Mouse (Mus musculus) embryonic facial prominence, embryonic 15.5 days (tissue): ENCODE measurements around the gene Ddx3x. TPM values are rescaled to one million over a fixed set of nuclear protein-coding genes. Genes with fewer than 3 reads are reported as not detected.
"Not testable (repeated sequence)": the region's sequence is repeated elsewhere in the genome, so short reads cannot be mapped to it uniquely, and the experiment has no call there.

ENCODE experiments used
- ATAC-seq: fragments of 200-750 bp; cut with Nextera tagmentation; 2 replicates; pipeline ENCODE4 v1.8.0; 2017; ENCODE audit warnings: low read depth, moderate TSS enrichment; ENCODE audit not compliant: insufficient number of reproducible peaks, low FRiP score, low TSS enrichment
- H3K27ac ChIP-seq: fragments of 300-500 bp; sonication (generic); replicated peaks from 2 replicates; pipeline ENCODE4 v1.5.1; 2015; ENCODE audit warnings: mild to moderate bottlenecking, inconsistent platforms
- H3K27me3 ChIP-seq: fragments of 300-500 bp; sonication (generic); 2 replicates; pipeline ENCODE4 v1.6.1; 2015; ENCODE audit warnings: inconsistent platforms
- H3K36me3 ChIP-seq: fragments of 300-500 bp; sonication (generic); 2 replicates; pipeline ENCODE4 v1.6.1; 2015; ENCODE audit warnings: mild to moderate bottlenecking, inconsistent platforms
- H3K4me1 ChIP-seq: fragments of 300-500 bp; sonication (generic); 2 replicates; pipeline ENCODE4 v1.6.1; 2015; ENCODE audit warnings: inconsistent platforms
- H3K4me2 ChIP-seq: fragments of 300-500 bp; sonication (generic); replicated peaks from 2 replicates; pipeline ENCODE4 v1.6.1; 2015; ENCODE audit warnings: mild to moderate bottlenecking, inconsistent platforms
- H3K4me3 ChIP-seq: fragments of 300-500 bp; sonication (generic); replicated peaks from 2 replicates; pipeline ENCODE4 v1.5.1; 2015; ENCODE audit warnings: mild to moderate bottlenecking, inconsistent platforms
- H3K9ac ChIP-seq: fragments of 300-500 bp; sonication (generic); 2 replicates; pipeline ENCODE4 v1.6.1; 2015; ENCODE audit warnings: inconsistent platforms
- H3K9me3 ChIP-seq: fragments of 300-500 bp; sonication (generic); replicated peaks from 2 replicates; pipeline ENCODE4 v1.6.1; 2016; ENCODE audit warnings: inconsistent platforms
- WGBS: fragments of 180-500 bp; shearing (Covaris S2); methylation state at CpG from one replicate; pipeline ENCODE4 v1.1.7; 2015; 5-methylcytosine and 5-hydroxymethylcytosine counted together
- polyA plus RNA-seq: library from polyadenylated mRNA; unstranded; fragments of >200 nt; fragmentation: Nextera tagmentation; extraction: Ambion mirVana; gene quantifications from 2 replicates; pipeline ENCODE4 v1.2.1, GENCODE M21; 2015

Gene Ddx3x
- 111 and 116 TPM in 2 replicates for polyA plus RNA-seq

DNA sequence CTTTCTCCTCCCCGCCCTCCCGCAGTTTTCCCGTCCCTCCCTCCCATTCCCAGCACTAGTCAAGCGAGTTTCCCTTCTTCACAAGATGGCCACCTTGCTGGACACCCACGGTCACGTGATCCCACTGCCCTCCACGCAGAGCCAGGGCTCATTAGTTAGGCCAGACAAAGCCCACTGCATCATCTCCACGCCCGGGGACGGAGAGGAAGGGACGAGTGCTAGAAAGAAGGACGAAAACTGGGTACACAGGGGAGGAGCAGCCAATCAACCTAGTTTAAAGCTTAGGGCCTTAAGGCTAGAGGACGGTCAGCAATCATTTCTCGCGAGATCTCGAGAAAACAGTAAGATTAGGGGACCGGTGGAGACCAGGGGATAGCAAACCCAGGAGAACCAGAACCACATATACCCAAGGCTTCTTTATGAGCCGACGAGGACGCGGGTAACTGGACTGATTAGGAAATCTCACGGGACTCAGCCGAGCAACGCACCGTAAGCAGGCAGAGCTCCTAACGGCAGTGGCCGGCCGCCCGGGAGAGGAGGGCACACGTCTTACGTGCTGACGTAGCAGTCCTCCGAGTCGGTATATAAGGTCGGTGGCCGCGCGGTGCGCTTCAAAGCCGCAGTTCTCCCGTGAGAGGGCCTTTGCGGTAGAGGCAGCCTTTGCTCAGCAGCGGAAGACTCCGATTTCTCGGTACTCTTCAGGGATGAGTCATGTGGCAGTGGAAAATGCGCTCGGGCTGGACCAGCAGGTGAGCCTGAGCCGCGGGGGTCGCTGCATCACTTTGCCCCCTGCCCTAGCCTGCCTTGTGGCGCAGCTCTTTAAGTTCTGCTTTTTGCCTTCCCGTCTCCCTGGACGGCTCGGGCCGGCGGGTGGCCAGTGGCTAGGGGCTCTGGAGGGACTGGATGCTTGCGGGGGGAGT lies at the start of gene Ddx3x:
Gene Ddx3x, plus strand, starts transcription at position 562 of the 920 bp plus-strand sequence.
- H3K27me3 ChIP-seq: no peaks in the 10 kb centered on the region
- H3K4me2 ChIP-seq: peak within 1 kb of the TSS; percentile 62
- peaks cover under 1% of the 10 kb centered on the region; the same call in 1 of the 2 replicates for H3K36me3 ChIP-seq
- H3K4me1 ChIP-seq: 0 out of 2 replicates have a peak, but pooled peaks cover 2% of the 10 kb centered on the region
- ATAC-seq: peak; percentile 95
- H3K9me3 ChIP-seq: no peaks in the 10 kb centered on the region
- H3K4me3 ChIP-seq: peak within 1 kb of the TSS; percentile 81
- under 1% methylated on average over 56 of the region's 57 CpGs for WGBS
- H3K9ac ChIP-seq: peak within 1 kb of the TSS; percentile 96
- H3K27ac ChIP-seq: peak within 1 kb of the TSS; percentile 99

- no peak overlapping the region for H3K9ac ChIP-seq
- peak overlapping the region; percentile 53 for H3K4me2 ChIP-seq
- H3K4me1 ChIP-seq: no peaks in the 10 kb centered on the region; the same call in 1 of the 2 replicates
- H3K9me3 ChIP-seq: no peaks in the 10 kb centered on the region
- WGBS: 29% methylated on average over 9 of the region's 9 CpGs
- H3K36me3 ChIP-seq: no peaks in the 10 kb centered on the region
- H3K27me3 ChIP-seq: no peaks in the 10 kb centered on the region
- peak overlapping the region; percentile 91 for H3K27ac ChIP-seq
- H3K4me3 ChIP-seq: peak overlapping the region; percentile 42
- ATAC-seq: no peak
These were observed 49.5 kb upstream of the Ddx3x start for GRCm38 (mm10) chrX:13231243-13231642.

DNA sequence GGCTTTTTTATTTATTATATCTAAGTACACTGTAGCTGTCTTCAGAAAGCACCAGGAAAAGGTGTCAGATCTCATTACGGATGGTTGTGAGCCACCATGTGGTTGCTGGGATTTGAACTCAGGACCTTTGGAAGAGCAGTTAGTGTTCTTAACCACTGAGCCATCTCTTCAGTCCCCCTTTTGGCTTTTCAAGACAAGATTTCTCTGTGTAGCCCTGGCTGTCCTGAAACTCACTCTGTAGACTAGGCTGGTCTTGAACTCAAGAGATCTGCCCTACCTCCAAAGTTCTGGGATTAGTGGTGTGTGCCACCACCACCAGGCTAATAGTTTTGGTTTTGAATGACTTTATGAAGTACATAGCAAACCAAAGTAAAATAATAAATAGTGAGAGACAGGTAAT lies 47.9 kb upstream of the Ddx3x start:
- H3K9me3 ChIP-seq, H3K36me3 ChIP-seq, H3K27me3 ChIP-seq, H3K4me2 ChIP-seq, H3K4me3 ChIP-seq, H3K27ac ChIP-seq, H3K9ac ChIP-seq, ATAC-seq, H3K4me1 ChIP-seq: not testable (repeated sequence)
- WGBS: 95% methylated on average over 1 of the region's 1 CpGs

- WGBS: 64% methylated on average over 2 of the region's 2 CpGs
These were observed 47.1 kb upstream of the Ddx3x start for GRCm38 (mm10) chrX:13233631-13234030.

DNA sequence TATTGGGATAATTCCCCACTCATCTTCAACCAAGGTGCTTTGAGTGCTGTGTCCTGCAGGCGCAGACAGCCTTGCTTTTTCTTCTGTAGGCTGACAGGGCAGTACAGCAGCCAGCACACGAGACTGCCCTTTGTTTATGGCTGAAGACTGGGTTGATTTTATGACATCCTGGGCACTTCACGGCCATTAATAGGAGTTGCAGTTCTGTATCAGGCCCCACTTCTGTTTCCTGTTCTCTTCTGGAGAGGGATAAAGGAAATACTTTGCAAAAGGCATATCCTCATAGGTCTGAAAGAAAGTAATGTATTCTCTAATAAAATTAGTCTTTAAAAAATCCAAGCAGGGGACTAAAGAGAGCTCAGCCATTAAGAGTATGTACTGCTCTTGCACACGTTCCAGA lies 46.1 kb upstream of the Ddx3x start:
- 49% methylated on average over 4 of the region's 4 CpGs for WGBS
- peaks cover 7% of the 10 kb centered on the region for H3K27me3 ChIP-seq

More at GRCm38 (mm10) chrX:13233631-13234030, 47.1 kb upstream of the Ddx3x start:
- no peak overlapping the region for H3K9ac ChIP-seq
- no peak overlapping the region for H3K27ac ChIP-seq
- no peaks in the 10 kb centered on the region for H3K9me3 ChIP-seq
- no peaks in the 10 kb centered on the region for H3K27me3 ChIP-seq
- no peaks in the 10 kb centered on the region; the same call in 1 of the 2 replicates for H3K4me1 ChIP-seq
- H3K4me3 ChIP-seq: no peak overlapping the region
- H3K4me2 ChIP-seq: no peak overlapping the region
- no peak for ATAC-seq
- H3K36me3 ChIP-seq: no peaks in the 10 kb centered on the region

DNA sequence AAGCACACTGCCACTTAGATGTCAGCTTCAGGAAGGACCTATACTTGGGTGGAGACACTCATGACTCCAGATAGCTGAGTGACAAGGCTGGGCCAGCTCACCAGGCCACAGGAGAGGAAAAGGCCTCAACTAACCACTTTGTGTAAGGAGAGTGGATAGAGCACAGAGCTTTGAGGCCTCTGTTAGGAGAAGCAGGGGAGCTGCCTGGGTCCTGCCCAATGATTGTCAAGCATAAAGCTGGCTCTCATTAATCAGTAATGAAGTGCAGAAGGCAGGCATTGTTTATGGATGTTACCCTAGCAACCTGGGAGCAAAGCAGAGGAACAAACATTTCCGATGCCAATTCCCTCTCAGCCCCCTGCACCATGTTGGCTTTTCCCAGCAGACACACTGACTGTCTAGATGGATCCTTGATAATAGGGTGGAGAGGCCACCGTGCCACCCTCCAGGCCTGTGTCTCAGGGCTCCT lies 44.6 kb upstream of the Ddx3x start:
- H3K4me2 ChIP-seq: no peak overlapping the region
- no peak overlapping the region for H3K4me3 ChIP-seq
- H3K4me1 ChIP-seq: peaks cover 3% of the 10 kb centered on the region; the same call in 1 of the 2 replicates
- peak overlapping the region; percentile 73 for H3K27ac ChIP-seq
- H3K9ac ChIP-seq: no peak overlapping the region
- peaks cover 7% of the 10 kb centered on the region for H3K27me3 ChIP-seq
- H3K9me3 ChIP-seq: no peaks in the 10 kb centered on the region
- no peaks in the 10 kb centered on the region for H3K36me3 ChIP-seq
- peak; percentile 56; the same call in 1 of the 2 replicates for ATAC-seq
- WGBS: 37% methylated on average over 2 of the region's 2 CpGs

More for the DNA sequence above, 46.1 kb upstream of the Ddx3x start:
- H3K4me3 ChIP-seq: no peak overlapping the region
- H3K36me3 ChIP-seq: no peaks in the 10 kb centered on the region
- no peak overlapping the region for H3K4me2 ChIP-seq
- H3K4me1 ChIP-seq: no peaks in the 10 kb centered on the region; the same call in 1 of the 2 replicates
- no peak for ATAC-seq
- no peaks in the 10 kb centered on the region for H3K9me3 ChIP-seq
- no peak overlapping the region for H3K9ac ChIP-seq
- H3K27ac ChIP-seq: no peak overlapping the region

DNA sequence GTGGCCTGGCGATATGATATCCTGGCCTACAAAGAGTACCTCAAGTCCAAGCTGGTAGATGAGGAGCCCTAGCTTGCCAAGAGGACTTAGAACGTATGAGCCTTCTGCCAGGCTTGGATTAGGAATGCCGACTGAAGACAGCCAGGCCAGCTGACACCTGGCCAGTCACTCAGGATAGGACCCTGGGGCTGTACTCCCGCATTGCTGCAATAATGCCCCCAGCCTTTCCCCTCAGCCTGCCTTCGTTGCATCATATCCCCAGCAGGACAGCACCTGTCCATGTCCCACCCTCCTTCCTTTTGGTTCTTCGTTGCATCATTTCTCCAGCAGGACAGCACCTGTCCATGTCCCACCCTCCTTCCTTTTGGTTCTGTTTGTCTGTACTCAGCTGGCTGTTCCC lies 41.3 kb upstream of the Ddx3x start:
- Histone ChIP-seq H3K27ac (no peak overlapping the region), H3K4me1 (peaks cover 3% of the 10 kb centered on the region; the same call in 1 of the 2 replicates), H3K4me2 (no peak overlapping the region), H3K9me3 (no peaks in the 10 kb centered on the region), H3K9ac (no peak overlapping the region), H3K27me3 (peaks cover 7% of the 10 kb centered on the region), H3K4me3 (no peak overlapping the region), H3K36me3 (no peaks in the 10 kb centered on the region)
- 76% methylated on average over 6 of the region's 6 CpGs for WGBS
- no peak for ATAC-seq

GRCm38 (mm10) chrX:13240646-13241425 lies 39.9 kb upstream of the Ddx3x start:
- no peak for ATAC-seq
- 30% methylated on average over 11 of the region's 11 CpGs for WGBS
- peaks cover 7% of the 10 kb centered on the region for H3K27me3 ChIP-seq
- no peak overlapping the region for H3K9ac ChIP-seq
- peak overlapping the region; percentile 97 for H3K27ac ChIP-seq
- H3K9me3 ChIP-seq: no peaks in the 10 kb centered on the region
- peak overlapping the region; percentile 48 for H3K4me2 ChIP-seq
- H3K4me3 ChIP-seq: no peak overlapping the region
- H3K36me3 ChIP-seq: no peaks in the 10 kb centered on the region
- 0 out of 2 replicates have a peak, but pooled peaks cover 7% of the 10 kb centered on the region for H3K4me1 ChIP-seq

GRCm38 (mm10) chrX:13241426-13242319 lies 39.1 kb upstream of the Ddx3x start:
- WGBS: 13% methylated on average over 21 of the region's 21 CpGs

More at GRCm38 (mm10) chrX:13241426-13242319, 39.1 kb upstream of the Ddx3x start:
- Histone ChIP-seq H3K9ac (peak overlapping the region; percentile 12; the same call in 1 of the 2 replicates), H3K27ac (peak overlapping the region; percentile 97), H3K27me3 (peaks cover 7% of the 10 kb centered on the region), H3K36me3 (no peaks in the 10 kb centered on the region), H3K9me3 (no peaks in the 10 kb centered on the region), H3K4me3 (peak overlapping the region; percentile 33), H3K4me1 (0 out of 2 replicates have a peak, but pooled peaks cover 7% of the 10 kb centered on the region), H3K4me2 (peak overlapping the region; percentile 48)
- no peak for ATAC-seq
